Mouse (Mus musculus) CH12.LX (cell line): ENCODE measurements around the gene Plekhg3.

Experiments
- CTCF ChIP-seq, 2 experiments: IDR thresholded peaks in 1 of 2; conservative IDR thresholded peaks in 1 of 2; 2 replicates each; pipeline ENCODE4 v1.5.1; 2011 to 2012; ENCODE audit warnings: low read depth in 2 of 2, low read length in 2 of 2, improper control_type of control experiment in 1 of 2, inconsistent platforms in 1 of 2, mild to moderate bottlenecking in 1 of 2, moderate library complexity in 1 of 2
- MAFK ChIP-seq: IDR thresholded peaks from 2 replicates; pipeline ENCODE4 v1.6.1; 2011; ENCODE audit warnings: low read length, improper control_type of control experiment; ENCODE audit not compliant: insufficient replicate concordance
- POLR2A ChIP-seq: IDR thresholded peaks from 2 replicates; pipeline ENCODE4 v1.6.1; 2011; ENCODE audit warnings: low read depth, mild to moderate bottlenecking, improper control_type of control experiment, low read length
- SIN3A ChIP-seq: IDR thresholded peaks from 2 replicates; pipeline ENCODE4 v1.6.1; 2012; ENCODE audit warnings: low read length, improper control_type of control experiment, inconsistent platforms

DNA sequence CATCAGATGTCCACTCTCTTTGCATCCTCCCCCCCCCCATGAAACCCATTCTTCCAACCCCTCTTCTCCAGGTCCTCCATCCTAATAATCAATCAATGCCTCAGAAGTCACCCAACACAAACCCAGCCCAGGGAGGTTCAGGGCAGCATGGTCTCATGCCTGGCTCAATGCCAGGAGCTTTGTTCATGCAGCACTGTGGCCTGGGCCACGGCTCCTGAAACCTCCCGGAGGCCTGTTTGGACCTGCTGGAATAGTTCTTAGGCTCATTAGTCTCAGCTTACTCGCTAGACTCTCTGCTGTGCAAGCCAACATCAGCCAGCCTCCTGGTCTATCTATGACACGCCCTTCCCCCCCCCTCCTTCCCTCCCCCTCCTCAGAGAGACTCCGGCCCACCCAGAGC, 27.7 kb upstream of the Plekhg3 start:
- TF ChIP-seq CTCF (conservative IDR thresholded peaks at IDR 0.05 in 1 of 2, IDR thresholded peaks at IDR 0.05 in 1 of 2; ENCODE audit: low read depth in 2 of 2, low read length in 2 of 2) (no peak), SIN3A (no peak), MAFK (no peak), POLR2A (no peak)
